Mouse (Mus musculus) brown adipose tissue, adult 24 weeks (tissue): ENCODE data around the gene Csnk1d. TPM values are rescaled to one million over a fixed set of nuclear protein-coding genes. Genes with fewer than 3 reads are reported as not detected.

ENCODE experiments used
- H3K27ac ChIP-seq: fragments of 200-500 bp; replicated peaks from 2 replicates; pipeline ENCODE4 v1.5.1; 2012; ENCODE audit warnings: low read depth, mild to moderate bottlenecking, low read length
- H3K4me1 ChIP-seq: fragments of 200-500 bp; 2 replicates; pipeline ENCODE4 v1.6.1; 2012; ENCODE audit warnings: low read length, mixed read lengths; ENCODE audit not compliant: control insufficient read depth, insufficient read depth, insufficient read length
- H3K4me3 ChIP-seq: fragments of 200-500 bp; 2 replicates; pipeline ENCODE4 v1.5.1; 2012; ENCODE audit warnings: low read depth, mild to moderate bottlenecking, low read length, moderate library complexity; ENCODE audit not compliant: insufficient read depth
- polyA plus RNA-seq: library from polyadenylated mRNA; stranded (reverse); fragments of >200 nt; gene quantifications from 2 replicates; pipeline ENCODE4 v1.2.4, GENCODE M21; 2012; ENCODE audit not compliant: missing spikeins, insufficient read depth, insufficient read length

The Csnk1d gene
- 33.8 and 36.5 TPM in 2 replicates for polyA plus RNA-seq

DNA sequence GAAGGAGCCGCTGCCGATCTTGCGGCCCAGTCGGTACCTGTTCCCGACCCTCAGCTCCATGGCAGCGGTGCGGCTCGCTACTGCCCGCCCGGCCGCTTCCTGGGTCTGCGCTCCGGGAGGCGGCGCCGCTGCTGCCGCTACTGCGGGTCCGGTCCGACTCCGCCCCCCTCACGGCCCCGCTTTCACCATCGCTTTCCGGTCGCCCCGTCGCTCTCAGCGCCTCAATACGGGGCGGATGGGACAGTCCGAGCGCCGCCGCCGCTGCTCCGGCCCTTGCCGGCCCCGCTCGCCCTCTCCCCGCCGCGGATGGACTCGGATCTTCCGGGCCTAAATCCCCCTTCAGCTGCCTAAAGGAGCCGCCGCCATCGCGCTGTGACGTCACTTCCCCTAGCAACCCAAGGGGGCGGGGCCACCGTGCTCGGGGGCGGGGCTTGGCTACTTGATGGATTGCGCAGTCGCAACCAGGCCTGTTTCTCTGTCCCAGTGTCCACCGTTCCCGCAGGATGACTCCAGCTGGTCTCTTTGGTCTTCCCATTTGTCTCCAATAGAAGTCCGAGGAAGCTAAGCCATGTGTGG, at the start of gene Csnk1d:
Gene Csnk1d, minus strand, starts transcription at position 380 of the 576 bp plus-strand sequence.
- H3K27ac ChIP-seq = peak within 1 kb of the TSS; percentile 75
- H3K4me1 ChIP-seq = peaks cover 31% of the 10 kb centered on the region
- peak within 1 kb of the TSS; percentile 99 for H3K4me3 ChIP-seq

DNA sequence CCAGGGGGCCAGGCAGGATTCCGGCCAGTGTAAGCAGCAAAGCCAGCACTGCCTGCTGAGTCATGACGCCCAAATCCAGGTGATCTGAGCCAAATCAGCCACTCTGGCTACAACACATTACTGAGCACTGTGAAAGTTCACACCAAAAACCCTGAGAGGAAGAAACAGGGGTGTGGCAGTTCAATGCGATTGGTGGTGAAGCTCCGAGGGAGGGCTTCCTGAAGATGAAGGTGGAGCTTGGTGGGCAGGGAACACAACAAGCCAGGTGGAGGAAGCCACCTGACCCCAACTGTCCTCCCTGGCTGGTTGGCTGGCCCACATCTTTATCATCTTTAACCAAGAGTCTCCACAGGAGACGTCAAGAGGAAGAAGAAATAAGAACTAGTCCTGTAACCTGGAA, 48.2 kb upstream of the Csnk1d start, which contains the start of gene Cd7:
Gene Cd7, minus strand, starts transcription at position 117 of the 400 bp plus-strand sequence.
- H3K27ac ChIP-seq = no peak within 1 kb of the TSS

DNA sequence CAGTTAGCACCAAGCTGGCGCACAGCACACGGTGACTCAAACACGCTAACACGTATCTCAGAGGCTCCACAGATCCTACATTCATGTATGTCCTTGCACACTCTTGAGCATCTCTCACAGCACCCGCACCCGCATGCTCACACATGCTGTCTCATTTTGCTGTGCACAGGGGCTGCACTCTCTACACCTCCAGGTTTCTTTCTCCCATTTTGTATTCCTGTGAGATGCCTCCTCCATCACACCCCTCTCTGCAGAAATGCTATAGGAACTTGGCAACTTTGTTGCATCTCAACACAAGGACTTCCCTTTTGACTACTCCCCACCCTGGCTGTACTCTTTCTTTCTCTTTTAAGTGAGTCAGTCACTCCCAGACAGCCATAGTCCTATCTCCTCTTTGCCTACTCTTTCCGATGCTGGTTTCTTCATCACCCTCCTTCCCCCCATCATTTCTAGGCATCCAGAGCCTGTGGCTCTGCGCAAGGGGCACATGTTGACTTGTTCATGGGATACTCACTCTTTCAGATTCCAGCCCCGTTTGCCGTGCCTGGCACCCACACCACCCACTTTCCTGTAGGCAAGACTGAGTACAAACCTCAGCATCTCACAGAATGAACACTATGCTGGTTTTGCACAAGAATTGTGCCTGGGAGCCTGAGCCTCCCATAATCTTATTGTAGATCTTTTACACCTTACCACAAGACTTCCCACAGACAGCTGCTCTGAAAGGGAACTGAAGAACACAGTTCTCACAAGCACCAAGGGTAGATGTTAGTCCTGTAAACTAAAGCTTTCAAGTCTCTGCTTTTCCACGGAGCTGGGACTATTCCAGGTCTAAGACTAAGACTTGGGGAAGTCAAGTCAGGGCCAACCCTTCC, 47.5 kb upstream of the Csnk1d start:
- Histone ChIP-seq H3K27ac (no peak overlapping the region), H3K4me1 (no peaks in the 10 kb centered on the region), H3K4me3 (no peak overlapping the region)

More for the DNA sequence above, 48.2 kb upstream of the Csnk1d start, which contains the start of gene Cd7:
- no peaks in the 10 kb centered on the region for H3K4me1 ChIP-seq
- no peak within 1 kb of the TSS for H3K4me3 ChIP-seq

DNA sequence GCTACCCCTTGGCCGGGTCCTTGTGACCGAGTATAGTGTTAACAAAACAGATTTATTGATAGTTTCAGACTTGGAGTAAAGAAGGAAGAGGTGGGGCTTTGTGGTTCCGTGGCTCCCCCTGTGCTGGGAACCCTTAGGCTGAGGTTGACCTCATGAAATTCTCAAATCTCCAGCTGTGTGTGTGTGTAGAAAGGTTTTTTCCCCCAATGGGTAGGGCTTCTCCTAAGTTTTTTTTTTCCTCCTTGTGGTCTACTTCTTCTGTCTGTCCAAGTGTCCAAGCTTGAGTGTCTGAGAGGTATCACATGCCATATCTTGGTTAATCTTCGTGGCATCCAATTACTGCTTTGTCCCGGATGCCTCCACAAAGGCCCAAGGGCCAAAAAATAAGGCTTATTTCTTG, 42.0 kb upstream of the Csnk1d start:
- Histone ChIP-seq H3K27ac (no peak overlapping the region), H3K4me3 (no peak overlapping the region), H3K4me1 (no peaks in the 10 kb centered on the region)

DNA sequence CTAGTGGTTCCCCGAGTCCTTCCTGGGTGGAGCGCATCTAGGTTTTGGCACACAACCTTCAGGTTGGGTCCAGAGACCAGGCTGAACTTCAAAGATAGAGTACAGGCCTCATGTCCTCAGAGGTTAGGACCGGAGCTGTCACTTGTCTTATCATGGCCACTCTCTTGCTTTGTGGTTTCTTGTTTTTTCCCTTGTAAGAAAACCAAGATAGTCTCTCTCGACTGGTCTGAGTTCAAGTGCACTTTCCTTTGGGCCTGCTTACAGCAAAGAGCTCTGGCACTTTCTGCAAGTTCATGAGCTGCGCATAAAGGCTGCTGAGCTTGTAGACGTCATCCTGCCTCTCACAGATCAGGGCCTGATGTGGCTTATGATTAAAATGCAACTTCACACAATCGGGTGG, 36.1 kb upstream of the Csnk1d start:
- H3K4me3 ChIP-seq = no peak overlapping the region
- H3K27ac ChIP-seq = no peak overlapping the region
- H3K4me1 ChIP-seq = no peaks in the 10 kb centered on the region

DNA sequence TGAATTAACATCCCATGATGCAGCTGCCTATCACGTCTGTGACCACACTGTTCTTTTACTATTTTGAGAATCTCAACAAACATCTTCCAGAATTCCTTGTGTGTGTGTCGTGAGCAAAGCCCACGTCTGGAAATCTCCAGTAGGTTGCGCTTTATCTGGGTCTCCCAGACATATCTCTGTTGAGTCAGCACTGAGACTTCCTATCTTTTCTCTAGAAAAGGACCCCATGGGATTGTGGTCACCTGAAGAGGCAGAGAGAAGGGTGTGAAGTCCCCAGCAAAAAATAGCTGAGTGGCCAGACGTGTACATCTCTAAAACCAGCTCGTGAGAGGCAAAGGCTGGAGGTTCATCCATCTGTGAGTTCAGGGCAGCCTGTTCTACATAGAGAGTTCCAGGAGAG, 33.0 kb upstream of the Csnk1d start:
- Histone ChIP-seq H3K4me3 (no peak overlapping the region), H3K27ac (no peak overlapping the region), H3K4me1 (no peaks in the 10 kb centered on the region)

DNA sequence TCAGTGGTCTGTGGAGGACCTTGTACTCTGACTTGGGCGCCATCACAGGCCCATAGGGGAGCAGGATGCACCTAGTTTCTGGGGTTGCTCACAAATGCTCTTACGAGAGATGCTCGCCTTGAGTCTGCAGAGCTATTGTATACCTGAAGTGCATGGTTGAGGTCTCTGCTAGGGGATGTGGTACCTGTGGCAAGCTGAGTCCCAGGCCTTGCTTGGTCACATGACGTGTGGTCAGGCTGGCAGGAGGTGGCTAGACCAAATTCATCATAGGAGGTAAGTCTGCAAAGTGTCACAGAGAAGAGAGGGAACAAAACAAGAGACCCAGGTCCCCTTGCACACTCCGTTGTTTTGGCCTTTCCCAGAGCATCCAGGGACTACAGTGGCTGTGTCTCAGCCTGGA, 28.4 kb upstream of the Csnk1d start:
- H3K4me3 ChIP-seq = no peak overlapping the region
- no peaks in the 10 kb centered on the region for H3K4me1 ChIP-seq
- no peak overlapping the region for H3K27ac ChIP-seq

DNA sequence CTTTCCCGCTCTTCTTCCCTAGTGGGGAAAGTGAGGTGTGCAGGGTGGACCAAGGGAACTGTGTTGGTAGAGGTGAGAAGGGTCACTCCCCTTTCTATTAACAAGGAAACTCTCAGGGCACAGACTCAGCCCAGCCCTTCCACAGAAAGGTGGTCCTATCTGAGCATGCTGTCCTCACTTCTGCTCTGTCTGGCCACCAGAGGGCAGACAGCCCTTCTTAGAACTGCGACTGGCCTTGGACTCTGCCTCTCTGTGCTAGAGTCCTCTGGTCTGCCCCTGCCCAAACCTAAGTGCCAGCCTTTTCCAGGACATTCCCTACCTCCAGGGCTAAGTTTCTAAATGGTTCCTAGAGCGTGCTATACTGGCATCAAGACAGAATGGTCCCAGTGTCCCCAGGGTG, 26.6 kb upstream of the Csnk1d start:
- H3K4me3 ChIP-seq = no peak overlapping the region
- no peaks in the 10 kb centered on the region for H3K4me1 ChIP-seq

DNA sequence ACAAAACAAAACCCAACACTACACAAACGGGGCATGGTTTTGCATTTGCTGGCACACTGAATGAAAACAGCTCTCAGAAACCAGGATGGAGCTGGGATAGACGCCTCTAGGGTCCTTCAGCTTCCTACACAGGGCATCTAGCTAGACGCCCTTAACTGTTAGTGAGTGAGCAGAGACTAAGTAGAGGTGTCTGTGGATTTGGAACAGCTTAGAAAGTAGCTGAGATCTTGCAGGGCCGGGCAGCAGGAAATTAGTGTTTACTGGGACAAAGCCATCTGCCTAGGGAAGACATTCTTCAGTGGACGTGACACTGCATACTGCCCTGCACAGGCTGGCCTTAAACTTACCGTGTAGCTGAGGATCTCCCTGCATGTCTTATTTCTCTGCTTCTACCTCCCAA, 24.3 kb upstream of the Csnk1d start:
- H3K4me1 ChIP-seq = no peaks in the 10 kb centered on the region
- no peak overlapping the region for H3K4me3 ChIP-seq
- H3K27ac ChIP-seq = no peak overlapping the region

More for the DNA sequence above, 26.6 kb upstream of the Csnk1d start:
- no peak overlapping the region for H3K27ac ChIP-seq

DNA sequence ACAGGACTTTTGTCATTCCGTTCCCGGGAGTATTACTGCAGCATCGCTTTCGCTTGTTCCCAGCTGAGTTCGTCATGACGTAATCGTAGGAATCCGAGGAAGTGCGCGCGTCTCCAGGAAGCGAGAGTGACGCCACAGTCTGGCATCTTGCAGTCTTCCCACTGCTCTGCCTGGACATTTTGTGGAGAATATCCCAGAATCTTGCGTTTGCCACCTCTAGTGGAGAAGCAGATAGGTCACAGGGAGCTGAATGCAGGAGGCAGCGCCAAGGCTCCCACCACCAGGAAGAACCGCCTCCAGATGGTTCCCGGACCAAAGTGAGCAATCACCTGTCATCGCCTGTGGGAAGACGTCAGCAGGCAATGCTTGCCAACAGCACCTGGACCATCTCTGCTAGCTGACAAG, 23.8 kb upstream of the Csnk1d start:
- Histone ChIP-seq H3K4me1 (no peaks in the 10 kb centered on the region), H3K4me3 (peak overlapping the region; percentile 48), H3K27ac (no peak overlapping the region)

DNA sequence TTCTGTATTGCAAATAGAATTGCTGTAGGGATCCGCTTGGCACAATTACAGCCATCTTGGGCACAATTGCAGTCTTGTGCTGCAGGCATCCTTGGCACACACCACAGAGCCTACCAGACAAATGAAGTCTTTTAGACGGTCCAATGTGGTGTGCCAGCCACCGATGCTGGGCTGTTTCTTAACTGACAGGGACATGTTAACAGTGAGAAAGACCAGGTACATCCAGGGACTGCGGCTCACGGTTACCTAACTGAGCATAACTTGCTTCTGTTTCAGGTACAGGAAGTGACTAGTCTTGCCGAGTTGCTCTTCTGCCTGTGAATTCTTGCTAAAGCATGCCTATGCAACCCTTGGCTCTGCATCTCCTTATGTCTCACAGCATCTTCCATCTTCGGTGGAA, 22.5 kb upstream of the Csnk1d start:
- Histone ChIP-seq H3K4me3 (no peak overlapping the region), H3K27ac (no peak overlapping the region), H3K4me1 (no peaks in the 10 kb centered on the region)

DNA sequence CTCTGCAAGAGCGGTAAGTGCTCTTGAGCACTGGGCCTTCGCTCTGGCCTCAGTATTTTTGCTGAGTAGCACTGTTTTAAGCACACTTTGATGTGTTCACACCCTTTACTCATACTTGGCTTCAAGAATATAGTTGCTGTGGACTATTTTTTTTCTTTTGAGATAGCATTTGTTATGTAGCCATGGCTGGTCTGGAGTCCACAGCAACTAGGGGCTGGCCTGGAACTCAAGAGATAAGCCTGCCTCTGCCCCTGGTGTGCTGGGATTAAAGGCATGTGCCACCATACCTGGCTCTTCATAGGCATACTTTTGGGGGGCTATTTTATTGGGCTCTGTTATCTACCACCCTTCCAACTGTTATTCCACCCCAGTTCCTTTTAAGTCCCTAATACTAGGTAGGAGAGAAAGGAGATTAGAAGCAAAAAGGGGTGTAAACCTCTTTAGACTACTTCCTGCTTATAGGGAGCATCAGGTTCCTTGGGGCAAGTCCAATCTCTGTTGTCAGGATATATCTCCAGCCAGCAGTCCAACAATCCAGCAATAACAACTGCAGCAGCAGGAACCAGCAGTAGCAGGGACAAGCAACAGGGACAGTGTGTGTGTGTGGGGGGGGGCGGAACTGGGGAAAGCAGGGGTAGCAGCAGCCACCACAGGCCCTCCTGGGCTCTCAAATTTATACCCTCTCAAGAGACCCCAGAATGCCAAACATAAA, 19.1 kb upstream of the Csnk1d start:
- Histone ChIP-seq H3K4me3 (no peak overlapping the region), H3K27ac (no peak overlapping the region), H3K4me1 (no peaks in the 10 kb centered on the region)

DNA sequence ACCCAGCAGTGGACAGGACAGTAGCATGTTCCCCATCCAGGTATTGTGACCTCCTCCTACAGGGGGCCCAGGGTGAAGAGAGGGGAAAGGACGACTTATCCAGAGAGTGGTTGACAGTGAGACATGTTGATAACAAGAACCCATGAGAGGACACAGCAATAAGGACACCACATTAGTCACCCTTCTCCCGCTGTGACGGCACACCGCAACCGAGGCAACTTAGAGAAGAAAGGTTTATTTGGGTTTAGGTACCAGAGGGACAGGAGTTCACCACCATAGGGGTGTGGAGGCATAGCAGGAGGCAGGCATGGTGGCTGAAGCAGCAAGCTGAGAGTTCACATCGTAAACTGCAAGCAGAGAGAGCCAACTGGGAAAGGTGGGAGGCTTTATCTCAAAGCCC, 15.1 kb upstream of the Csnk1d start:
- Histone ChIP-seq H3K4me3 (no peak overlapping the region), H3K4me1 (0 out of 2 replicates have a peak, but pooled peaks cover 2% of the 10 kb centered on the region), H3K27ac (no peak overlapping the region)

DNA sequence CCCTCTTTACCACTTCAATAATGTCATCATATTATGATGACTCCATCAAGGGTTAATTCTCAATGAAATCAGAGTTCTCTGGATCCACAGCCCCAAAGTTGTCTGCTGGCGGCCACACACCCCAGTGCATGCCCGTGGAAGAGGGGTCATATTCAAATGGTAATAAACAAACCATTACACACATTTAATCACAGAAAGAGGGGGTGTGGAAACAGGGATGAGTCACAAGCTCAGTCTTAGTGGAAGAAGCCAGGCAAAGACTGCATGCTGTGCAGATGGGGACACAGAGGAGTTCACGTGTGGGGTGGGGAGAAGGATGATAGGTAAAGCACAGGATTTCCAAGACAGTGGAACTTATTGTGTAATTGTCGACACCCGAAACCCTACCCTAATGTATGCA, 13.2 kb upstream of the Csnk1d start:
- H3K27ac ChIP-seq = no peak overlapping the region

DNA sequence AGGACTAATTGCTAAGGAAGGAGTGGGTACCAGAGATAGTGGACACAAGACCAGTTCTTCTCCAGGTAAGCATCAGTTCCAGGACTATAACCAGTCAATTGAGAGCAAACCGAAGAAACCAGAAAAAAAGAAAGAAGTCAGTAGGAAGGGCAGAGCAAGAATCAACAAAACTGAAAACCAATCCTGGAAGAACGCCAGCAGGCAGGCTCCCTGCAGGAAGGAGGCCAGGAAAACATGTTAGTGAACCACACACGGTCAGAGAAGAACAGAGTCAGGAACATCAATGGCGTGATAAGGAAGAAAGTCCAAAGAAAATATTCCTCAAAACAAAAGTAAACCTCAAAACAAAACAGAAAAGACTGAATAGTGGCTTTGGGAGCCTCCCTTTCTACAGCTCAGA, 10.8 kb upstream of the Csnk1d start:
- no peak overlapping the region for H3K27ac ChIP-seq
- 0 out of 2 replicates have a peak, but pooled peaks cover 2% of the 10 kb centered on the region for H3K4me1 ChIP-seq
- no peak overlapping the region for H3K4me3 ChIP-seq

More for the DNA sequence above, 13.2 kb upstream of the Csnk1d start:
- Histone ChIP-seq H3K4me3 (no peak overlapping the region), H3K4me1 (0 out of 2 replicates have a peak, but pooled peaks cover 2% of the 10 kb centered on the region)
